ENCODE assay signal across 29 mouse cellular contexts in the genomic region with DNA sequence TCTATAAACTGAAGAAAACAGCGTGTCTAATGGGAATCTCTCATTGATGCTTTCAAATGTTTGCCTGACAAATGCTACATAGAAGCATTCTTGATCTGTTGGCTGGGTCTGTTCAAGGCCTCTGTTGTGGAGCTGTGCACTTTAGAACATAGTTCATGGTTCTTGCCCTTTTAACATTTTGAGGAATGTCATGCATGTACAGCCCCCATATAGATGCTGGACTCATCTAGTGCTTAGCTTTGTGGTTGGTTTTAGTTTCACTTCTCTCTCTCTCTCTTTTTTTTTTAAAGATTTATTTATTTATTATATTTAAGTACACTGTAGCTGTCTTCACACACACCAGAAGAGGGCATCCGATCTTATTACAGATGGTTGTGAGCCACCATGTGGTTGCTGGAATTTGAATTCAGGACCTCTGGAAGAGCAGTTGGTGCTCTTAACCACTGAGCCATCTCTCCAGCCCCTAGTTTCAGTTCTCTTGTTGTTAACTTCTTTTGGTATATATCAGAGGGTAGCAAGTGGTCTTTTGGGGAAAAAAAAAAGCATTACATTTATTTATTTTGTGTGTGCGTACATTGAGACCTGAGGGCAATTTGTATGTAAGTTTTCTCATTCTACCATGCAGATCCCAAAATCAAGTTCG. TPM values are rescaled to one million over a fixed set of nuclear protein-coding genes. Genes with fewer than 3 reads are reported as not detected.
A peak's percentile ranks its signal among the peaks of the same experiment; 100 is the strongest.
DNase-seq lines count a peak whose midpoint lies in the region; ATAC-seq and TF ChIP-seq lines count a peak whose summit lies in the region.
"Had no signal": no experiment of that assay in that cellular context is flagged by ENCODE, and none has a peak within 500 bp of the region (broad histone marks: within the 10 kb centered on the region; RNA-seq: fewer than 3 reads in every experiment).

No protein-coding gene starts in this region.

- intact Hi-C loops in heart, adult 2 months (cut with DNase I): no loop called here

- H3K4me2 ChIP-seq in lung, postnatal 0 days (replicated peaks; ENCODE audit: low read depth, low read length): no peak overlapping the region
- no peak overlapping the region for H3K4me2 ChIP-seq in hindbrain, embryonic 14.5 days (replicated peaks)
- H3K4me2 ChIP-seq: forebrain, embryonic 15.5 days; heart, embryonic 13.5 days; midbrain, embryonic 11.5 days; neural tube, embryonic 12.5 days had no signal

- 0 out of 2 replicates have a peak, but pooled peaks have one; percentile 3 for TF ChIP-seq CTCF in heart, adult 2 months (IDR thresholded peaks at IDR 0.05)
- 0 out of 2 replicates have a peak, but pooled peaks have one; percentile 2 for TF ChIP-seq CTCF in lung, postnatal 0 days (IDR thresholded peaks at IDR 0.05)

- peaks cover 15% of the 10 kb centered on the region for H3K4me1 ChIP-seq in heart, adult 2 months (ENCODE audit: control insufficient read depth, insufficient read depth, low read length)
- H3K4me1 ChIP-seq in lung, postnatal 0 days (ENCODE audit: insufficient read depth, low read depth, low read length): peaks cover 19% of the 10 kb centered on the region; the same call in 1 of the 2 replicates
- H3K4me1 ChIP-seq in hindbrain, embryonic 14.5 days (replicated peaks; ENCODE audit: control insufficient read depth, insufficient read depth, low read length): peaks cover 24% of the 10 kb centered on the region

- no peaks in the 10 kb centered on the region for H3K9me3 ChIP-seq in lung, postnatal 0 days (ENCODE audit: low read length)
- no peaks in the 10 kb centered on the region for H3K9me3 ChIP-seq in hindbrain, embryonic 14.5 days (ENCODE audit: control insufficient read depth, low read length)
- H3K9me3 ChIP-seq: embryonic facial prominence, embryonic 13.5 days; forebrain, embryonic 10.5 days; forebrain, embryonic 15.5 days; G1E; heart, embryonic 13.5 days; kidney, embryonic 15.5 days; liver, embryonic 13.5 days; neural tube, embryonic 12.5 days had no signal

- no peak overlapping the region for H3K4me3 ChIP-seq in heart, adult 2 months
- no peak overlapping the region for H3K4me3 ChIP-seq in lung, postnatal 0 days (ENCODE audit: low read depth, low read length)
- H3K4me3 ChIP-seq in hindbrain, embryonic 14.5 days (replicated peaks; ENCODE audit: low read length): no peak overlapping the region
- H3K4me3 ChIP-seq: embryonic facial prominence, embryonic 13.5 days; forebrain, embryonic 10.5 days; forebrain, embryonic 15.5 days; heart, embryonic 13.5 days; kidney, embryonic 15.5 days; liver, embryonic 13.5 days; neural tube, embryonic 12.5 days had no signal

- H3K36me3 ChIP-seq in heart, adult 2 months (ENCODE audit: control insufficient read depth, insufficient read depth, low read length): peaks cover 21% of the 10 kb centered on the region
- no peaks in the 10 kb centered on the region for H3K36me3 ChIP-seq in lung, postnatal 0 days (ENCODE audit: insufficient read depth, low read length)
- no peaks in the 10 kb centered on the region for H3K36me3 ChIP-seq in hindbrain, embryonic 14.5 days (replicated peaks; ENCODE audit: control insufficient read depth, insufficient read depth)
- H3K36me3 ChIP-seq: embryonic facial prominence, embryonic 13.5 days; forebrain, embryonic 15.5 days; kidney, embryonic 15.5 days; liver, embryonic 13.5 days; neural tube, embryonic 12.5 days had no signal

- no peak for TF ChIP-seq POLR2A in heart, adult 2 months (IDR thresholded peaks at IDR 0.05; ENCODE audit: insufficient read depth, low read depth, low read length)

- H3K9ac ChIP-seq in heart, adult 2 months (ENCODE audit: low read depth, low read length): no peak overlapping the region
- no peak overlapping the region for H3K9ac ChIP-seq in lung, postnatal 0 days (replicated peaks; ENCODE audit: low read depth)
- H3K9ac ChIP-seq in hindbrain, embryonic 14.5 days: no peak overlapping the region
- H3K9ac ChIP-seq: embryonic facial prominence, embryonic 13.5 days; forebrain, embryonic 15.5 days; kidney, embryonic 15.5 days; liver, embryonic 13.5 days; neural tube, embryonic 12.5 days had no signal

- 85% methylated on average over 4 of the region's 4 CpGs for WGBS in heart, adult 2 months
- WGBS in lung, postnatal 0 days: 85% methylated on average over 4 of the region's 4 CpGs
- WGBS in hindbrain, embryonic 14.5 days: 94% methylated on average over 4 of the region's 4 CpGs

- peaks cover 7% of the 10 kb centered on the region for H3K79me2 ChIP-seq in heart, adult 2 months (replicated peaks; ENCODE audit: control insufficient read depth, insufficient read depth, low read length)

- no peak overlapping the region for H3K27ac ChIP-seq in heart, adult 2 months
- no peak overlapping the region for H3K27ac ChIP-seq in lung, postnatal 0 days (ENCODE audit: low read length)
- no peak overlapping the region for H3K27ac ChIP-seq in hindbrain, embryonic 14.5 days
- H3K27ac ChIP-seq: forebrain, embryonic 10.5 days; forebrain, embryonic 15.5 days; hindbrain, postnatal 0 days; kidney, embryonic 15.5 days; liver, embryonic 13.5 days; neural tube, embryonic 12.5 days had no signal

- DNase-seq in heart, adult 2 months: no peak
- DNase-seq in heart, adult 9 months (ENCODE audit: low spot score in 2 of 2): no peak
- no peak for DNase-seq in lung, postnatal 0 days (ENCODE audit: low spot score)
- no peak for DNase-seq in lung, postnatal 4 days
- DNase-seq in CD4-positive helper T cell, adult 2 months (ENCODE audit: low read depth, low spot score): peak; percentile 22
- peak; percentile 27 for DNase-seq in naive thymus-derived CD4-positive, alpha-beta T cell, adult 2 months (ENCODE audit: low read depth)
- no peak for DNase-seq in hindbrain, embryonic 14.5 days (ENCODE audit: low spot score)
- DNase-seq in gastrocnemius, postnatal 4 days (ENCODE audit: low spot score in 2 of 2): no peak
- DNase-seq: adrenal gland, adult 8-10 months; cerebellum, adult 11-12 months; cerebellum, postnatal 10 days; kidney, adult 11 months; kidney, postnatal 36 days; layer of hippocampus, postnatal 36 days; left cerebral cortex, postnatal 4 days; liver, embryonic 13.5 days; lung, adult 2 months; lung, postnatal 14 days; thymus, postnatal 4 days had no signal

- TF ChIP-seq EP300 in heart, adult 2 months (IDR thresholded peaks at IDR 0.05; ENCODE audit: insufficient read depth, low read depth, low read length): no peak
- TF ChIP-seq EP300 in lung, postnatal 0 days (IDR thresholded peaks at IDR 0.05): no peak

- no peak for ATAC-seq in lung, postnatal 0 days
- no peak for ATAC-seq in hindbrain, embryonic 14.5 days (ENCODE audit: low FRiP score)
- ATAC-seq: forebrain, embryonic 15.5 days; hindbrain, postnatal 0 days; midbrain, embryonic 16.5 days had no signal

- no peaks in the 10 kb centered on the region for H3K27me3 ChIP-seq in heart, adult 2 months (ENCODE audit: control insufficient read depth, insufficient read depth, low read length)
- no peaks in the 10 kb centered on the region for H3K27me3 ChIP-seq in lung, postnatal 0 days (replicated peaks; ENCODE audit: insufficient read depth, low read length)
- H3K27me3 ChIP-seq in hindbrain, embryonic 14.5 days (ENCODE audit: control insufficient read depth, insufficient read depth, low read length): no peaks in the 10 kb centered on the region
- H3K27me3 ChIP-seq: embryonic facial prominence, embryonic 13.5 days; forebrain, embryonic 15.5 days; heart, embryonic 13.5 days; kidney, embryonic 15.5 days; liver, embryonic 13.5 days; neural tube, embryonic 12.5 days had no signal

RNA-seq across cellular contexts. Expression of gene Mlxip, which starts 4.4 kb away (rescaled TPM):
- 10 to 100 TPM; 27.8 to 27.9 TPM for total RNA-seq in heart, adult 2 months (2021)
- 34.3 and 45.4 TPM in 2 replicates for polyA plus RNA-seq in heart, adult 2 months (2012; rRNA removed)
- 11.2 and 11.5 TPM in 2 replicates for polyA plus RNA-seq in lung, postnatal 0 days (2015; fragmentation: Nextera tagmentation; extraction: Ambion mirVana)
- polyA plus RNA-seq in hindbrain, embryonic 14.5 days (2014; fragmentation: Nextera tagmentation; extraction: Ambion mirVana): 21.1 and 21.7 TPM in 2 replicates
- total RNA-seq in gastrocnemius, postnatal 4 days (2021): 10 to 100 TPM; 48.4 to 49.8 TPM

RNA-seq across cellular contexts. Expression of gene Bcl7a, which starts 55.3 kb away (rescaled TPM):
- 10 to 100 TPM in 1 of 2 experiments, 1 to 10 TPM in 1; 9.2 to 10.3 TPM for total RNA-seq in heart, adult 2 months (2021)
- 6.3 and 8.3 TPM in 2 replicates for polyA plus RNA-seq in heart, adult 2 months (2012; rRNA removed)
- polyA plus RNA-seq in lung, postnatal 0 days (2015; fragmentation: Nextera tagmentation; extraction: Ambion mirVana): 7.7 and 7.9 TPM in 2 replicates
- 35.6 and 36.5 TPM in 2 replicates for polyA plus RNA-seq in hindbrain, embryonic 14.5 days (2014; fragmentation: Nextera tagmentation; extraction: Ambion mirVana)
- 10 to 100 TPM; 33.6 to 37.5 TPM for total RNA-seq in gastrocnemius, postnatal 4 days (2021)

Comparison
In these comparisons a context has a peak if more than half of its experiments do, and no peak if none do; other contexts are left out.
1. DNase-seq: peak in CD4-positive helper T cell, adult 2 months (single experiment) and naive thymus-derived CD4-positive, alpha-beta T cell, adult 2 months (single experiment); none in heart, adult 2 months (0 of 2), heart, adult 9 months (0 of 2), lung, postnatal 0 days (single experiment), lung, postnatal 4 days (0 of 2), hindbrain, embryonic 14.5 days (single experiment) and gastrocnemius, postnatal 4 days (0 of 2).